Mouse (Mus musculus): ENCODE measurements at regions not wholly inside any gene's neighbourhood (a gene's known extent, or its start where the extent isn't known, plus 50 kb on each side); places are given as distances from the start of the nearest gene placed in this dataset.

DNA sequence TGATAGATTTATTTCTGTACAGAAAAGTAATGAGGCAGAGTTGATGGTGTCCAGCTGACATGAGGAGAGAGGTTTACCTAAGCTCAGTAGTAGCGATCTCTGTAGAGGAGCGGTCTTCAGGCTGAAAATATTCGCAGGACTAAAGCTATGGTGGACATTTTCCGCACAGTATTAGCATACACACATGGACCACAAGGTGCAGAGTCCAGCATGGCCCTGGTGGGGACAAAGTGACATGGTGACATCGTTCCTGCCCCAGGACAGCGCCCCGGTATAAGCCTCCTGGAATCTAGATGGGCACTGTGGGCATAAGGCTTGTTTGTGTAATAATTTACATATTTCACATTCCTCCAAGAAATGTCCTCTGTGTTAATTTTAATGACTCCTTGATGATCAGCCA is 311.5 kb upstream of the Klf6 start:
- Histone ChIP-seq H3K9ac (no peak overlapping the region), H3K4me3 (ENCODE audit: low read depth, low read length) (no peak overlapping the region), H3K27ac (ENCODE audit: low read depth, low read length) (no peak overlapping the region), H3K36me3 (ENCODE audit: insufficient read depth) (no peaks in the 10 kb centered on the region), H3K4me1 (ENCODE audit: insufficient read depth) (no peaks in the 10 kb centered on the region), H3K4me2 (ENCODE audit: low read depth) (no peak overlapping the region), H3K27me3 (ENCODE audit: insufficient read depth, low read length) (no peaks in the 10 kb centered on the region), H3K9me3 (ENCODE audit: low read length) (no peaks in the 10 kb centered on the region)
- DNase-seq (no peak), ATAC-seq (no peak)
- 95% methylated on average over 7 of the region's 7 CpGs for WGBS
- TF ChIP-seq CTCF (IDR thresholded peaks at IDR 0.05; ENCODE audit: low read depth), result no peak

DNA sequence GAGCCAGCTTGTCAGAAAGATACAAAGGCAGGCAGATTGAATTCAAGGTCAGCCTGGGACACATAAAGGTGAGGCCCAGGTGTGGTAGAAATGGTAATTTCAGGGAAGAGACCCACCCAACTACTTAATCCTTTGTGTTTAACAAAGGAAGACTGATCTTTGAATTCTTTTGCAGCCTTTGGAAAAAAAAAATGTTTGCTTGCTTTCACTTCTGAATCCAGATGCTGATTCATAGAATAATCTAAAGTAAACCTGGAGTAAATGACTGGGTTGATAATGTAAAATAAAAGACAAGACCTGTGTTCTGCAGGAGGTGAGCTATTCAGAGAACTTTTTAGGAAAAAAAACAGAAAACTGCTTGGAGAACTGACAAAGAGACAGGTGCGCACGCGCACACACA is 310.9 kb upstream of the Klf6 start:
- H3K9me3 ChIP-seq (ENCODE audit: low read length), result no peaks in the 10 kb centered on the region
- WGBS, result 94% methylated on average over 3 of the region's 3 CpGs
- no peaks in the 10 kb centered on the region for H3K27me3 ChIP-seq (ENCODE audit: insufficient read depth, low read length)
- no peak overlapping the region for H3K4me3 ChIP-seq (ENCODE audit: low read depth, low read length)
- ATAC-seq, result no peak
- H3K36me3 ChIP-seq (ENCODE audit: insufficient read depth), result no peaks in the 10 kb centered on the region
- no peak overlapping the region for H3K4me2 ChIP-seq (ENCODE audit: low read depth)
- no peak overlapping the region for H3K27ac ChIP-seq (ENCODE audit: low read depth, low read length)
- H3K4me1 ChIP-seq (ENCODE audit: insufficient read depth), result no peaks in the 10 kb centered on the region
- no peak for DNase-seq
- no peak for TF ChIP-seq CTCF (IDR thresholded peaks at IDR 0.05; ENCODE audit: low read depth)
- H3K9ac ChIP-seq, result no peak overlapping the region

GRCm38 (mm10) chr13:5551131-5551530 is 310.2 kb upstream of the Klf6 start:
- Histone ChIP-seq H3K4me2 (ENCODE audit: low read depth) (no peak overlapping the region), H3K27ac (ENCODE audit: low read depth, low read length) (no peak overlapping the region), H3K4me1 (ENCODE audit: insufficient read depth) (no peaks in the 10 kb centered on the region), H3K9ac (no peak overlapping the region), H3K9me3 (ENCODE audit: low read length) (no peaks in the 10 kb centered on the region), H3K36me3 (ENCODE audit: insufficient read depth) (no peaks in the 10 kb centered on the region), H3K27me3 (ENCODE audit: insufficient read depth, low read length) (no peaks in the 10 kb centered on the region), H3K4me3 (ENCODE audit: low read depth, low read length) (no peak overlapping the region)
- no peak for DNase-seq
- WGBS, result 92% methylated on average over 4 of the region's 4 CpGs
- no peak for ATAC-seq
- TF ChIP-seq CTCF (IDR thresholded peaks at IDR 0.05; ENCODE audit: low read depth), result no peak

- Histone ChIP-seq H3K36me3 (ENCODE audit: insufficient read depth) (no peaks in the 10 kb centered on the region), H3K27me3 (ENCODE audit: insufficient read depth, low read length) (no peaks in the 10 kb centered on the region), H3K9me3 (ENCODE audit: low read length) (no peaks in the 10 kb centered on the region), H3K4me3 (ENCODE audit: low read depth, low read length) (no peak overlapping the region), H3K4me1 (ENCODE audit: insufficient read depth) (no peaks in the 10 kb centered on the region), H3K4me2 (ENCODE audit: low read depth) (no peak overlapping the region), H3K9ac (no peak overlapping the region), H3K27ac (ENCODE audit: low read depth, low read length) (no peak overlapping the region)
- DNase-seq (no peak), ATAC-seq (no peak)
- no peak for TF ChIP-seq CTCF (IDR thresholded peaks at IDR 0.05; ENCODE audit: low read depth)
Measured at GRCm38 (mm10) chr13:5553461-5553860, 307.8 kb upstream of the Klf6 start.

GRCm38 (mm10) chr13:5558095-5558494 is 303.2 kb upstream of the Klf6 start:
- no peak for TF ChIP-seq CTCF (IDR thresholded peaks at IDR 0.05; ENCODE audit: low read depth)
- ATAC-seq, result no peak
- DNase-seq, result no peak
- Histone ChIP-seq H3K4me1 (ENCODE audit: insufficient read depth) (no peaks in the 10 kb centered on the region), H3K27ac (ENCODE audit: low read depth, low read length) (no peak overlapping the region), H3K27me3 (ENCODE audit: insufficient read depth, low read length) (no peaks in the 10 kb centered on the region), H3K4me2 (ENCODE audit: low read depth) (no peak overlapping the region), H3K9me3 (ENCODE audit: low read length) (no peaks in the 10 kb centered on the region), H3K4me3 (ENCODE audit: low read depth, low read length) (no peak overlapping the region), H3K9ac (no peak overlapping the region), H3K36me3 (ENCODE audit: insufficient read depth) (no peaks in the 10 kb centered on the region)

GRCm38 (mm10) chr13:5566479-5566878 is 294.8 kb upstream of the Klf6 start:
- Histone ChIP-seq H3K4me2 (ENCODE audit: low read depth) (no peak overlapping the region), H3K9ac (no peak overlapping the region), H3K4me1 (ENCODE audit: insufficient read depth) (no peaks in the 10 kb centered on the region), H3K27ac (ENCODE audit: low read depth, low read length) (no peak overlapping the region), H3K9me3 (ENCODE audit: low read length) (no peaks in the 10 kb centered on the region), H3K27me3 (ENCODE audit: insufficient read depth, low read length) (no peaks in the 10 kb centered on the region), H3K36me3 (ENCODE audit: insufficient read depth) (no peaks in the 10 kb centered on the region), H3K4me3 (ENCODE audit: low read depth, low read length) (no peak overlapping the region)
- TF ChIP-seq CTCF (IDR thresholded peaks at IDR 0.05; ENCODE audit: low read depth), result no peak
- ATAC-seq, result no peak
- DNase-seq, result no peak
- 72% methylated on average over 2 of the region's 2 CpGs for WGBS

GRCm38 (mm10) chr13:5566896-5567295 is 294.4 kb upstream of the Klf6 start:
- Histone ChIP-seq H3K27ac (ENCODE audit: low read depth, low read length) (no peak overlapping the region), H3K4me3 (ENCODE audit: low read depth, low read length) (no peak overlapping the region), H3K9me3 (ENCODE audit: low read length) (no peaks in the 10 kb centered on the region), H3K4me1 (ENCODE audit: insufficient read depth) (no peaks in the 10 kb centered on the region), H3K9ac (no peak overlapping the region), H3K27me3 (ENCODE audit: insufficient read depth, low read length) (no peaks in the 10 kb centered on the region), H3K4me2 (ENCODE audit: low read depth) (no peak overlapping the region), H3K36me3 (ENCODE audit: insufficient read depth) (no peaks in the 10 kb centered on the region)
- no peak for TF ChIP-seq CTCF (IDR thresholded peaks at IDR 0.05; ENCODE audit: low read depth)
- DNase-seq (no peak), ATAC-seq (no peak)
- 92% methylated on average over 2 of the region's 2 CpGs for WGBS

DNA sequence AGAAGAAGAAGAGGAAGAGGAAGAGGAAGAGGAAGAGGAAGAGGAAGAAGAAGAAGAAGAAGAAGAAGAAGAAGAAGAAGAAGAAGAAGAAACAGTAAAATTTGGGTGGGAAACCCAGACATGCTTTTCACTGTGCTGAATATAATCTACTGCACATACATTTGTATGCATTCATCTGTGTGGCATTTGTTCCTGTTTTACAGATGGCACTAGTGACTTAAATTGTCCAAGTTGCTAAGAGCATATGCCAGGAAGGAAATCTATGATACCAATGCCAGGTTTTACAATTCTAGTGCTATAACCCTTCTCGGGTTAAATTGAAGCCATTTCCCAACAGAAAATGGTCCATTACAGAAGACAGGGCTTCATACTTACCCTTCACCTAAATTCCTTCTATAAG is 291.7 kb upstream of the Klf6 start:
- no peaks in the 10 kb centered on the region for H3K36me3 ChIP-seq (ENCODE audit: insufficient read depth)
- no peak overlapping the region for H3K27ac ChIP-seq (ENCODE audit: low read depth, low read length)
- no peaks in the 10 kb centered on the region for H3K27me3 ChIP-seq (ENCODE audit: insufficient read depth, low read length)
- no peak overlapping the region for H3K9ac ChIP-seq
- DNase-seq, result peak; percentile 32
- no peaks in the 10 kb centered on the region for H3K9me3 ChIP-seq (ENCODE audit: low read length)
- no peak for TF ChIP-seq CTCF (IDR thresholded peaks at IDR 0.05; ENCODE audit: low read depth)
- WGBS, result 69% methylated on average over 1 of the region's 1 CpGs
- H3K4me1 ChIP-seq (ENCODE audit: insufficient read depth), result no peaks in the 10 kb centered on the region
- ATAC-seq, result peak; percentile 71
- no peak overlapping the region for H3K4me3 ChIP-seq (ENCODE audit: low read depth, low read length)
- H3K4me2 ChIP-seq (ENCODE audit: low read depth), result no peak overlapping the region

Measured in forebrain, postnatal 0 days (tissue).